Mouse (Mus musculus): ENCODE measurements around the gene Alkbh6. TPM values are rescaled to one million over a fixed set of nuclear protein-coding genes. Genes with fewer than 3 reads are reported as not detected.
A peak's percentile ranks its signal among the peaks of the same experiment; 100 is the strongest.

The Alkbh6 gene
- polyA plus RNA-seq, 2 experiments = 13.8 to 16.0 TPM

GRCm38 (mm10) chr7:30289071-30289713, 19.3 kb upstream of the Alkbh6 start:
- no peak overlapping the region for H3K27ac ChIP-seq
- no peak overlapping the region for H3K4me3 ChIP-seq (ENCODE audit: insufficient read depth in 1 of 2, low read depth in 2 of 2, low read length in 2 of 2)
- no peaks in the 10 kb centered on the region for H3K36me3 ChIP-seq (replicated peaks; ENCODE audit: control insufficient read depth, insufficient read depth, low read depth)
- 46% methylated on average over 7 of the region's 7 CpGs for WGBS (ENCODE audit: insufficient replicate concordance)
- no peaks in the 10 kb centered on the region for H3K9me3 ChIP-seq (ENCODE audit: control insufficient read depth, low read length)
- no peak overlapping the region for H3K9ac ChIP-seq (replicated peaks)
- ATAC-seq (ENCODE audit: insufficient read depth) = no peak
- DNase-seq (ENCODE audit: low read depth in 3 of 3, low spot score in 3 of 3) = no peak
- H3K4me1 ChIP-seq (replicated peaks; ENCODE audit: control insufficient read depth in 2 of 2, insufficient read depth in 2 of 2, low read length in 1 of 2) = no peaks in the 10 kb centered on the region
- H3K27me3 ChIP-seq (ENCODE audit: control insufficient read depth, insufficient read depth, low read length) = no peaks in the 10 kb centered on the region
- H3K4me2 ChIP-seq (ENCODE audit: low read depth) = no peak overlapping the region
- TF ChIP-seq CTCF (IDR thresholded peaks at IDR 0.05; ENCODE audit: low read depth) (no peak), EP300 (IDR thresholded peaks at IDR 0.05; ENCODE audit: low read depth) (no peak)

DNA sequence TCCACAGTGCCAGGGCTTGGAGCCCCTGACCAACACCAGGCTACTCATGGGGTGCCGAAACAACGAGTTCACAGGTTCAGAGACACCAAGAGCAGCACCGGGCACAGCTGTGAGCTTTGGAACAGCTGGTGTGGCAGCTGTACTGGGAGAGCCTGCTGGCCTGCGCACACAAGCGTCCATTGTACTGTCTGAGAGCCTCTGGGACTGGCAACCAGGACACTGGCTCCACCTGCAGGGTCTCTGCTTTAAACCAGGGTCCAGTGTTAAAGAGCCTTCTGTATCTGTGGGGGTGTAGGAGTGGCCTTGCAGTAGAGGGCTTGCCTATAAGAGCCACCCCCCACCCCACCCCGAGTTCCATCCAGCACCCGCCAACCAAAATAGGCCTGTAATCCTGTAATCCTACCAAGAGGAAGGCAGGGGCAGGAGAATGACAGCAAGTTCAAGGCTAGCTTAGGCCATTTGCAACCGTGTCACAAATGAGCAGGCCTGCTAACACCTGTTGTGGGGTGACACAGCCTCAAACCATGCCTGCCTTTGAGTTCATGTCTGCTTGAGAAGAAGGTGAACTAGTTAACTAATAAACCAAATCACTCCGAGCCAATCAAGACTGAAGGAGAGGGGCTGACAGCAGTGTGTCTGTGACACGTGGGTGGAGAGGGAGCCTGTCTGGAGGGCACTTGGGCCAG, 18.7 kb upstream of the Alkbh6 start:
- Histone ChIP-seq H3K27me3 (ENCODE audit: control insufficient read depth, insufficient read depth, low read length) (no peaks in the 10 kb centered on the region), H3K4me1 (replicated peaks; ENCODE audit: control insufficient read depth in 2 of 2, insufficient read depth in 2 of 2, low read length in 1 of 2) (no peaks in the 10 kb centered on the region), H3K4me2 (ENCODE audit: low read depth) (no peak overlapping the region), H3K27ac (no peak overlapping the region), H3K9ac (replicated peaks) (no peak overlapping the region), H3K36me3 (replicated peaks; ENCODE audit: control insufficient read depth, insufficient read depth, low read depth) (no peaks in the 10 kb centered on the region), H3K4me3 (ENCODE audit: insufficient read depth in 1 of 2, low read depth in 2 of 2, low read length in 2 of 2) (no peak overlapping the region), H3K9me3 (ENCODE audit: control insufficient read depth, low read length) (no peaks in the 10 kb centered on the region)
- WGBS (ENCODE audit: insufficient replicate concordance) = 47% methylated on average over 10 of the region's 10 CpGs
- ATAC-seq (ENCODE audit: insufficient read depth) (no peak), DNase-seq (ENCODE audit: low read depth in 3 of 3, low spot score in 3 of 3) (no peak)
- TF ChIP-seq EP300 (IDR thresholded peaks at IDR 0.05; ENCODE audit: low read depth) = no peak
- no peak for TF ChIP-seq CTCF (IDR thresholded peaks at IDR 0.05; ENCODE audit: low read depth)

GRCm38 (mm10) chr7:30291215-30292131, 17.0 kb upstream of the Alkbh6 start, which contains the start of gene Clip3:
Gene Clip3 (plus strand): TSS chr7:30291728.
- no peak within 1 kb of the TSS for H3K27ac ChIP-seq
- ATAC-seq (ENCODE audit: insufficient read depth) = no peak
- no peak within 1 kb of the TSS for H3K9ac ChIP-seq (replicated peaks)
- no peak within 1 kb of the TSS for H3K4me2 ChIP-seq (ENCODE audit: low read depth)
- H3K4me1 ChIP-seq (replicated peaks; ENCODE audit: control insufficient read depth in 2 of 2, insufficient read depth in 2 of 2, low read length in 1 of 2) = no peaks in the 10 kb centered on the region
- TF ChIP-seq CTCF (IDR thresholded peaks at IDR 0.05; ENCODE audit: low read depth) (no peak), EP300 (IDR thresholded peaks at IDR 0.05; ENCODE audit: low read depth) (no peak)
- H3K36me3 ChIP-seq (replicated peaks; ENCODE audit: control insufficient read depth, insufficient read depth, low read depth) = no peaks in the 10 kb centered on the region
- peak within 1 kb of the TSS; percentile 23 to 27; a peak in 3 of 4 replicates for H3K4me3 ChIP-seq (ENCODE audit: insufficient read depth in 1 of 2, low read depth in 2 of 2, low read length in 2 of 2)
- no peaks in the 10 kb centered on the region for H3K9me3 ChIP-seq (ENCODE audit: control insufficient read depth, low read length)
- 10% methylated on average over 35 of the region's 35 CpGs for WGBS (ENCODE audit: insufficient replicate concordance)
- DNase-seq (ENCODE audit: low read depth in 3 of 3, low spot score in 3 of 3) = no peak
- H3K27me3 ChIP-seq (ENCODE audit: control insufficient read depth, insufficient read depth, low read length) = no peaks in the 10 kb centered on the region

DNA sequence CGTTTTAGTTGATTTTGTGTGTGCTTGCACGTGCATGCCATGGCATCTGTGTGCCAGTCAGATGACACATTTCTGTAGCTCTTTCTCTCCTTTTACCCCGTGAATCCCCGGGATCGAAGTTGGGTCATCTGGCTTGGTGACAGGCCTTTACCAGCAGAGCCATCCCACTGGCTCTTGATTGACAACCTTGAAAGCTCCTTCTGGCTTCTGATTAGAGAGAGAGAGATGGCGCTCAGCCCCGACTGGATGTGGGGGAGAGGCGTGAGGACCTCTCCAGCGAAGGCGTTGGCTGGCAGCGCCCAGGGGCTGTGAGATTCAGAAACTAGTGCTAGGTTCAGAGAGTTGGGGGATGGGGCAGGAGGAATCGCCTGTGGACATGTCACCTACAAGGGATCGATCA, 14.7 kb upstream of the Alkbh6 start:
- no peaks in the 10 kb centered on the region for H3K36me3 ChIP-seq (replicated peaks; ENCODE audit: control insufficient read depth, insufficient read depth, low read depth)
- no peaks in the 10 kb centered on the region for H3K9me3 ChIP-seq (ENCODE audit: control insufficient read depth, low read length)
- ATAC-seq (ENCODE audit: insufficient read depth) (no peak), DNase-seq (ENCODE audit: low read depth in 3 of 3, low spot score in 3 of 3) (no peak)
- no peak overlapping the region for H3K4me3 ChIP-seq (ENCODE audit: insufficient read depth in 1 of 2, low read depth in 2 of 2, low read length in 2 of 2)
- no peaks in the 10 kb centered on the region for H3K27me3 ChIP-seq (ENCODE audit: control insufficient read depth, insufficient read depth, low read length)
- H3K4me2 ChIP-seq (ENCODE audit: low read depth) = no peak overlapping the region
- H3K27ac ChIP-seq = no peak overlapping the region
- TF ChIP-seq EP300 (IDR thresholded peaks at IDR 0.05; ENCODE audit: low read depth) (no peak), CTCF (IDR thresholded peaks at IDR 0.05; ENCODE audit: low read depth) (no peak)
- no peak overlapping the region for H3K9ac ChIP-seq (replicated peaks)
- 72% methylated on average over 13 of the region's 13 CpGs for whole genome bisulfite sequencing (ENCODE audit: insufficient replicate concordance)
- H3K4me1 ChIP-seq (replicated peaks; ENCODE audit: control insufficient read depth in 2 of 2, insufficient read depth in 2 of 2, low read length in 1 of 2) = no peaks in the 10 kb centered on the region

- 56% methylated on average over 5 of the region's 5 CpGs for WGBS (ENCODE audit: insufficient replicate concordance)
Observed at GRCm38 (mm10) chr7:30294296-30294695, 14.2 kb upstream of the Alkbh6 start.

More at GRCm38 (mm10) chr7:30294296-30294695, 14.2 kb upstream of the Alkbh6 start:
- H3K4me3 ChIP-seq (ENCODE audit: insufficient read depth in 1 of 2, low read depth in 2 of 2, low read length in 2 of 2) = no peak overlapping the region
- no peaks in the 10 kb centered on the region for H3K4me1 ChIP-seq (replicated peaks; ENCODE audit: control insufficient read depth in 2 of 2, insufficient read depth in 2 of 2, low read length in 1 of 2)
- H3K27ac ChIP-seq = no peak overlapping the region
- no peaks in the 10 kb centered on the region for H3K9me3 ChIP-seq (ENCODE audit: control insufficient read depth, low read length)
- no peak overlapping the region for H3K4me2 ChIP-seq (ENCODE audit: low read depth)
- ATAC-seq (ENCODE audit: insufficient read depth) = no peak
- H3K9ac ChIP-seq (replicated peaks) = no peak overlapping the region
- TF ChIP-seq CTCF (IDR thresholded peaks at IDR 0.05; ENCODE audit: low read depth) (no peak), EP300 (IDR thresholded peaks at IDR 0.05; ENCODE audit: low read depth) (no peak)
- H3K27me3 ChIP-seq (ENCODE audit: control insufficient read depth, insufficient read depth, low read length) = no peaks in the 10 kb centered on the region
- no peak for DNase-seq (ENCODE audit: low read depth in 3 of 3, low spot score in 3 of 3)
- H3K36me3 ChIP-seq (replicated peaks; ENCODE audit: control insufficient read depth, insufficient read depth, low read depth) = no peaks in the 10 kb centered on the region

All from liver, embryonic 14.5 days (tissue).